Mouse (Mus musculus): Measurements from ENCODE around the gene Eif2s2.
A peak's percentile ranks its signal among the peaks of the same experiment; 100 is the strongest.
"Not testable (repeated sequence)": the region's sequence is repeated elsewhere in the genome, so short reads cannot be mapped to it uniquely, and the experiment has no call there.

The Eif2s2 gene

GRCm38 (mm10) chr2:154892201-154893044 is at the start of gene Eif2s2:
Gene Eif2s2, minus strand, starts transcription at chr2:154892935.
- DNase-seq, result peak; percentile 100

GRCm38 (mm10) chr2:154941952-154942351 is 49.2 kb upstream of the Eif2s2 start:
- peak; percentile 86 for DNase-seq

GRCm38 (mm10) chr2:154937547-154938390 is 45.0 kb upstream of the Eif2s2 start:
- peak; percentile 40 for DNase-seq

GRCm38 (mm10) chr2:154936536-154937155 is 43.9 kb upstream of the Eif2s2 start:
- DNase-seq, result peak; percentile 86

GRCm38 (mm10) chr2:154936106-154936505 is 43.4 kb upstream of the Eif2s2 start:
- DNase-seq, result peak; percentile 87

- DNase-seq, result no peak
Observed at GRCm38 (mm10) chr2:154933884-154934283, 41.1 kb upstream of the Eif2s2 start.

- DNase-seq, result peak; percentile 40
Observed at GRCm38 (mm10) chr2:154928298-154928697, 35.6 kb upstream of the Eif2s2 start.

- DNase-seq, result no peak
Observed at GRCm38 (mm10) chr2:154926843-154927242, 34.1 kb upstream of the Eif2s2 start.

GRCm38 (mm10) chr2:154925411-154926031 is 32.8 kb upstream of the Eif2s2 start:
- DNase-seq, result no peak

GRCm38 (mm10) chr2:154922134-154922533 is 29.4 kb upstream of the Eif2s2 start:
- not testable (repeated sequence) for DNase-seq

- peak; percentile 87 for DNase-seq
Observed at GRCm38 (mm10) chr2:154920896-154921295, 28.2 kb upstream of the Eif2s2 start.

- peak; percentile 50 for DNase-seq
Observed at GRCm38 (mm10) chr2:154917866-154918641, 25.3 kb upstream of the Eif2s2 start.

- DNase-seq, result peak; percentile 74
Observed at GRCm38 (mm10) chr2:154916547-154916946, 23.8 kb upstream of the Eif2s2 start.

GRCm38 (mm10) chr2:154915922-154916541 is 23.3 kb upstream of the Eif2s2 start:
- DNase-seq, result peak; percentile 40

GRCm38 (mm10) chr2:154909789-154910188 is 17.1 kb upstream of the Eif2s2 start:
- DNase-seq, result no peak

- DNase-seq, result not testable (repeated sequence)
Observed at GRCm38 (mm10) chr2:154908223-154908622, 15.5 kb upstream of the Eif2s2 start.

- no peak for DNase-seq
Observed at GRCm38 (mm10) chr2:154905796-154906195, 13.1 kb upstream of the Eif2s2 start.

GRCm38 (mm10) chr2:154902111-154902510 is 9.4 kb upstream of the Eif2s2 start:
- no peak for DNase-seq

- not testable (repeated sequence) for DNase-seq
Observed at GRCm38 (mm10) chr2:154899412-154899811, 6.7 kb upstream of the Eif2s2 start.

GRCm38 (mm10) chr2:154899004-154899403 is 6.3 kb upstream of the Eif2s2 start:
- DNase-seq, result not testable (repeated sequence)

GRCm38 (mm10) chr2:154893548-154893947 is 813 bp upstream of the Eif2s2 start:
- DNase-seq, result no peak
